Mouse (Mus musculus) CD4-positive, CD25-positive, alpha-beta regulatory T cell, adult 2 months (primary cell): ENCODE data around the gene Mcm2.

Experiments
- DNase-seq: peaks from one replicate; pipeline ENCODE4 v3.0.0-alpha.2; 2012; ENCODE audit warnings: low read depth, low spot score

Gene Mcm2

GRCm38 (mm10) chr6:88898534-88899048 lies at the start of gene Mcm2:
Gene Mcm2, minus strand, starts transcription at chr6:88898780.
- DNase-seq, result peak; percentile 97

- DNase-seq, result no peak
Measured at GRCm38 (mm10) chr6:88947771-88948170, 49.2 kb upstream of the Mcm2 start.

- no peak for DNase-seq
Measured at GRCm38 (mm10) chr6:88946442-88946841, 47.9 kb upstream of the Mcm2 start.

GRCm38 (mm10) chr6:88943666-88944065 lies 45.1 kb upstream of the Mcm2 start:
- no peak for DNase-seq

GRCm38 (mm10) chr6:88942595-88942994 lies 44.0 kb upstream of the Mcm2 start:
- DNase-seq, result no peak

GRCm38 (mm10) chr6:88941628-88942027 lies 43.0 kb upstream of the Mcm2 start:
- DNase-seq, result no peak

- no peak for DNase-seq
Measured at GRCm38 (mm10) chr6:88940090-88940916, 41.7 kb upstream of the Mcm2 start.

GRCm38 (mm10) chr6:88939281-88940089 lies 40.9 kb upstream of the Mcm2 start:
- DNase-seq, result peak; percentile 59

GRCm38 (mm10) chr6:88938664-88939055 lies 40.1 kb upstream of the Mcm2 start:
- no peak for DNase-seq

- peak; percentile 31 for DNase-seq
Measured at GRCm38 (mm10) chr6:88937971-88938663, 39.5 kb upstream of the Mcm2 start.

GRCm38 (mm10) chr6:88937214-88937549 lies 38.6 kb upstream of the Mcm2 start:
- DNase-seq, result no peak

GRCm38 (mm10) chr6:88936342-88937213 lies 38.0 kb upstream of the Mcm2 start:
- DNase-seq, result no peak

- DNase-seq, result peak; percentile 76
Measured at GRCm38 (mm10) chr6:88935735-88936276, 37.2 kb upstream of the Mcm2 start.

GRCm38 (mm10) chr6:88934816-88935215 lies 36.2 kb upstream of the Mcm2 start:
- DNase-seq, result no peak

- DNase-seq, result no peak
Measured at GRCm38 (mm10) chr6:88934132-88934531, 35.6 kb upstream of the Mcm2 start.

- no peak for DNase-seq
Measured at GRCm38 (mm10) chr6:88931449-88931848, 32.9 kb upstream of the Mcm2 start.

- DNase-seq, result no peak
Measured at GRCm38 (mm10) chr6:88930049-88930448, 31.5 kb upstream of the Mcm2 start.

GRCm38 (mm10) chr6:88929451-88929850 lies 30.9 kb upstream of the Mcm2 start:
- no peak for DNase-seq

GRCm38 (mm10) chr6:88928576-88928975 lies 30.0 kb upstream of the Mcm2 start:
- no peak for DNase-seq

- no peak for DNase-seq
Measured at GRCm38 (mm10) chr6:88928026-88928425, 29.4 kb upstream of the Mcm2 start.

GRCm38 (mm10) chr6:88927595-88927994 lies 29.0 kb upstream of the Mcm2 start:
- peak; percentile 85 for DNase-seq
